Mouse (Mus musculus) lung, adult 2 months (tissue): ENCODE measurements around the gene Lrrc49.

Experiments used
- CTCF ChIP-seq: fragments of 200-500 bp; IDR thresholded peaks from 2 replicates; pipeline ENCODE4 v1.5.1; 2011; ENCODE audit warnings: mild to moderate bottlenecking, low read length, control low read depth; ENCODE audit not compliant: insufficient read depth
- POLR2A ChIP-seq: fragments of 200-500 bp; IDR thresholded peaks from 2 replicates; pipeline ENCODE4 v1.6.1; 2011; ENCODE audit warnings: low read depth, mild to moderate bottlenecking, control low read depth, low read length, borderline replicate concordance; ENCODE audit errors: extremely low read depth

GRCm38 (mm10) chr9:60527051-60527450, 160.9 kb downstream of the Lrrc49 start:
- no peak for TF ChIP-seq CTCF
- TF ChIP-seq POLR2A, result no peak
